Mouse (Mus musculus) liver, postnatal 0 days (tissue): ENCODE data around the gene Rab12. TPM values are rescaled to one million over a fixed set of nuclear protein-coding genes. Genes with fewer than 3 reads are reported as not detected.

Experiments used
- ATAC-seq: fragments of 200-750 bp; cut with Nextera tagmentation; 2 replicates; pipeline ENCODE4 v1.8.0; 2017; ENCODE audit warnings: mild to moderate bottlenecking, moderate library complexity
- DNase-seq: peaks from one replicate; pipeline ENCODE4 v3.0.0-alpha.2; 2016
- H3K27ac ChIP-seq: fragments of 300-500 bp; sonication (generic); 2 replicates; pipeline ENCODE4 v1.5.1; 2014; ENCODE audit warnings: antibody characterized with exemption, moderate library complexity, mild to moderate bottlenecking, low read depth
- H3K27me3 ChIP-seq: fragments of 300-500 bp; sonication (generic); 2 replicates; pipeline ENCODE4 v1.6.1; 2014; ENCODE audit warnings: low read length, control low read depth, mixed read lengths; ENCODE audit not compliant: insufficient read depth
- H3K36me3 ChIP-seq: fragments of 300-500 bp; sonication (generic); replicated peaks from 2 replicates; pipeline ENCODE4 v1.6.1; 2014; ENCODE audit warnings: mild to moderate bottlenecking, control low read depth, low read length, moderate library complexity, mixed read lengths; ENCODE audit not compliant: insufficient read depth
- H3K4me1 ChIP-seq: fragments of 300-500 bp; sonication (generic); 2 replicates; pipeline ENCODE4 v1.6.1; 2014; ENCODE audit warnings: antibody characterized with exemption, mild to moderate bottlenecking, control low read depth; ENCODE audit not compliant: insufficient read depth
- H3K4me2 ChIP-seq: fragments of 300-500 bp; sonication (generic); 2 replicates; pipeline ENCODE4 v1.6.1; 2014; ENCODE audit warnings: low read depth, mild to moderate bottlenecking, low read length, moderate library complexity, mixed read lengths
- H3K4me3 ChIP-seq: fragments of 300-500 bp; sonication (generic); 2 replicates; pipeline ENCODE4 v1.5.1; 2014; ENCODE audit warnings: low read depth, low read length
- H3K9ac ChIP-seq: fragments of 300-500 bp; sonication (generic); replicated peaks from 2 replicates; pipeline ENCODE4 v1.6.1; 2014; ENCODE audit warnings: mild to moderate bottlenecking, moderate library complexity
- H3K9me3 ChIP-seq: fragments of 300-500 bp; sonication (generic); 2 replicates; pipeline ENCODE4 v1.6.1; 2016; ENCODE audit warnings: mild to moderate bottlenecking, control low read depth, low read length, mixed read lengths
- CTCF ChIP-seq: sonication (generic); IDR thresholded peaks from 2 replicates; pipeline ENCODE4 v1.5.1; 2016; ENCODE audit warnings: antibody characterized with exemption, low read depth
- EP300 ChIP-seq: IDR thresholded peaks from 2 replicates; pipeline ENCODE4 v1.6.1; 2016; ENCODE audit warnings: antibody characterized with exemption, low read depth, mild to moderate bottlenecking
- WGBS: fragments of 180-500 bp; shearing (Covaris S2); extraction: QIAGEN DNeasy Blood & Tissue Kit; methylation state at CpG from one replicate; pipeline ENCODE4 v1.1.7; 2014; ENCODE audit not compliant: insufficient replicate concordance; 5-methylcytosine and 5-hydroxymethylcytosine counted together
- polyA plus RNA-seq: library from polyadenylated mRNA; unstranded; fragments of >200 nt; fragmentation: Nextera tagmentation; extraction: Ambion mirVana; gene quantifications from 2 replicates; pipeline ENCODE4 v1.2.1, GENCODE M21; 2015

The Rab12 gene
- polyA plus RNA-seq, 1 experiment from 2014 or later, result 8.2 TPM

DNA sequence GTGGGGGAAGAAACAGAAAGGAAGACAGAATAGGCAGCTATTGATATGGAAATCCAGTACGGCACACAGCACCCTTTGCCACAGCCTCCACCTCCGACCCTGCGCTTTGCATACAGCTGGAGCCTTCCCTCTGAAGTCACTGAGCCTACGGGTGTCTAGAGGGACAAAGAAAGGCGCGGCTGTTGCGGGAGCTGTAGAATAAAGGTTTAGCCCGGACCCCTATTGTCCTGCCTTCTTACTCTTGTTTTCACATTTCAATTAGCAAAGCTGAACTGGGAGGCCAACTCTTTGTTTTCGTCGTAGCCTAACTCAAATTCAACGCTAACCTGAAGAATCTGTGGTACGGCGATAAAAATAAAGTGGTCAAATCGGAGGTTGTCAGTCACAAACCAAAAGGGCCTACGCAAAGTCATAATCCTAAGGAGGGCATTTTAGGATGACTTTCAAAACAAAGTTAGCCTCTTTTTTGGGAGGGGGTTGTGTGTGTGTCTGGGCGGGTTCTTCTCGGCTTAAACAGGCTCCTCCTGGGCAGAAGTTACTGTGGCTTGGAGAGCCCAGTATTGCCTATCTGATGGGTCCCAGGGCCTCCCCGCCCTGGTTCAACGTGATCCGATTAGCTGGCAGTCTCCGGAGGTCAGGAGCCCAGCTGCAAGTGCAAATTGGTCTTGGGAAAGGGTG is 39.6 kb downstream of the Rab12 start:
- H3K9ac ChIP-seq, result no peak overlapping the region
- peak overlapping the region; percentile 60 for H3K4me2 ChIP-seq
- peak overlapping the region; percentile 18; the same call in 1 of the 2 replicates for H3K4me3 ChIP-seq
- no peaks in the 10 kb centered on the region for H3K9me3 ChIP-seq
- H3K27me3 ChIP-seq, result peaks cover 23% of the 10 kb centered on the region; the same call in 1 of the 2 replicates
- TF ChIP-seq EP300 (no peak), CTCF (no peak)
- H3K36me3 ChIP-seq, result no peaks in the 10 kb centered on the region
- H3K4me1 ChIP-seq, result 0 out of 2 replicates have a peak, but pooled peaks cover 3% of the 10 kb centered on the region
- no peak for DNase-seq
- no peak overlapping the region for H3K27ac ChIP-seq
- ATAC-seq, result 0 out of 2 replicates have a peak, but pooled peaks have one; percentile 33
- 7% methylated on average over 21 of the region's 21 CpGs for WGBS

GRCm38 (mm10) chr17:66479311-66479710 is 40.2 kb downstream of the Rab12 start:
- Histone ChIP-seq H3K9ac (no peak overlapping the region), H3K4me2 (peak overlapping the region; percentile 60), H3K36me3 (no peaks in the 10 kb centered on the region), H3K9me3 (no peaks in the 10 kb centered on the region), H3K27me3 (peaks cover 19% of the 10 kb centered on the region; the same call in 1 of the 2 replicates), H3K4me1 (0 out of 2 replicates have a peak, but pooled peaks cover 3% of the 10 kb centered on the region), H3K4me3 (peak overlapping the region; percentile 18; the same call in 1 of the 2 replicates), H3K27ac (no peak overlapping the region)
- 13% methylated on average over 13 of the region's 13 CpGs for WGBS
- ATAC-seq (no peak), DNase-seq (no peak)
- TF ChIP-seq CTCF (no peak), EP300 (no peak)

DNA sequence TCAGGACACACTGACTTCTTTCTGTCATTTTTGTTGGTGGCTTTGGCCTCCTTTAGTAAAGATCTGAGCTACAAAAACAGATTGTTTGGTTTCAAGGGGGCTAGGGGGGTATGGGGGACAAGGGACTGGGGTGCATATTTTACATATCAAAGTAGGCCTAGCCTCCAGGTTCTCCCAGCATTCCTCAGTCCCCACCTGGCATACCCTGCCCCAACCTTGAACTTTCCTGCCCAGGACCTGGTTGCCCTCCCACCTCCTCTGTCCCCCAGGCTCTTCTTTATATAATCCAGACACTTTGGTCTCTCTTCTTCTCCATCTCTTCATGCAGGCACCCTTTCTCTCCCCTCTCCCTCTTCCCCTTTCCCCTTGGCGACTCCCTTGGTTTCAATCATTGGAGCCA is 46.3 kb downstream of the Rab12 start:
- no peak overlapping the region for H3K27ac ChIP-seq
- no peaks in the 10 kb centered on the region for H3K9me3 ChIP-seq
- no peaks in the 10 kb centered on the region for H3K27me3 ChIP-seq
- no peak for ATAC-seq
- 71% methylated on average over 1 of the region's 1 CpGs for WGBS
- H3K4me3 ChIP-seq, result no peak overlapping the region
- H3K4me1 ChIP-seq, result no peaks in the 10 kb centered on the region
- TF ChIP-seq EP300 (no peak), CTCF (no peak)
- H3K36me3 ChIP-seq, result no peaks in the 10 kb centered on the region
- no peak overlapping the region for H3K4me2 ChIP-seq
- DNase-seq, result no peak
- no peak overlapping the region for H3K9ac ChIP-seq

- ATAC-seq, result no peak
- 54% methylated on average over 5 of the region's 5 CpGs for WGBS
Observed at GRCm38 (mm10) chr17:66471775-66472174, 47.8 kb downstream of the Rab12 start.

DNA sequence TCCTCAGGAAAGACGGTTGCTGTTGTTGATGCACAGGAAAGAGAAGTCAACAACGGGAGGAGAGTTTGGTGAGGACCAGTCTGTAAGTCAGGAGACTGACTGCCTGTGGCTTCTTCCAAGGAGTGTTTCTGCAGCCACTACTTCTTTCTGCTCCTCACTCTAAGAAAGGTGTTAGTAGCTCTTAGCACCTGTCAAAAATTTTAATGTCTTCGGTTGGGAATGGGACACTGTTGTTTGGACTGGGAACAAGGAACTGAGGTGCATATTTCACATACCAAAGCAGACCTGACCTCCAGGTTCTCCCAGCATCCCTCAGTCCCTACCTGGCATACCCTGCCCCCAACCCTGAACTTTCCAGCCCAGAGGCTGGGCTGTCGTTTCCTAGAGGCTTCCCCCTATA is 48.3 kb downstream of the Rab12 start:
- 49% methylated on average over 4 of the region's 4 CpGs for WGBS
- H3K9me3 ChIP-seq, result no peaks in the 10 kb centered on the region

More at GRCm38 (mm10) chr17:66471775-66472174, 47.8 kb downstream of the Rab12 start:
- no peaks in the 10 kb centered on the region for H3K9me3 ChIP-seq
- H3K27me3 ChIP-seq, result no peaks in the 10 kb centered on the region
- no peak overlapping the region for H3K4me3 ChIP-seq
- no peaks in the 10 kb centered on the region for H3K36me3 ChIP-seq
- TF ChIP-seq CTCF (no peak), EP300 (no peak)
- H3K4me2 ChIP-seq, result no peak overlapping the region
- no peak for DNase-seq
- no peak overlapping the region for H3K27ac ChIP-seq
- H3K9ac ChIP-seq, result no peak overlapping the region
- no peaks in the 10 kb centered on the region for H3K4me1 ChIP-seq

GRCm38 (mm10) chr17:66470020-66470419 is 49.5 kb downstream of the Rab12 start:
- no peak for TF ChIP-seq EP300
- ATAC-seq (no peak), DNase-seq (no peak)
- 44% methylated on average over 8 of the region's 8 CpGs for WGBS
- H3K4me3 ChIP-seq, result no peak overlapping the region
- H3K4me1 ChIP-seq, result no peaks in the 10 kb centered on the region
- H3K27me3 ChIP-seq, result no peaks in the 10 kb centered on the region
- H3K36me3 ChIP-seq, result no peaks in the 10 kb centered on the region
- H3K9me3 ChIP-seq, result no peaks in the 10 kb centered on the region
- no peak overlapping the region for H3K27ac ChIP-seq
- H3K4me2 ChIP-seq, result no peak overlapping the region
- H3K9ac ChIP-seq, result no peak overlapping the region

More for the DNA sequence above, 48.3 kb downstream of the Rab12 start:
- Histone ChIP-seq H3K4me3 (no peak overlapping the region), H3K27me3 (no peaks in the 10 kb centered on the region), H3K27ac (no peak overlapping the region), H3K9ac (no peak overlapping the region), H3K4me2 (no peak overlapping the region), H3K4me1 (no peaks in the 10 kb centered on the region), H3K36me3 (no peaks in the 10 kb centered on the region)
- DNase-seq (no peak), ATAC-seq (no peak)
- no peak for TF ChIP-seq EP300
- TF ChIP-seq CTCF, result no peak
